In genomic region chr4:148902919-148903727, GRCm38 (mm10) we compare ENCODE assay signal across 8 mouse cellular contexts.
DNase-seq lines count a peak whose midpoint lies in the region; ATAC-seq and TF ChIP-seq lines count a peak whose summit lies in the region.

No protein-coding gene starts in this region.

- no peak overlapping the region for H3K4me3 ChIP-seq in left cerebral cortex, adult 2 months
- no peak overlapping the region for H3K4me3 ChIP-seq in bone marrow, adult 2 months (replicated peaks; ENCODE audit: control insufficient read depth, low read depth, low read length)
- no peak overlapping the region for H3K4me3 ChIP-seq in heart, embryonic 14.5 days (ENCODE audit: control insufficient read depth in 1 of 2, insufficient read depth in 1 of 2, low read depth in 1 of 2, low read length in 2 of 2)
- H3K4me3 ChIP-seq in neural tube, embryonic 14.5 days (ENCODE audit: low read depth, low read length) = no peak overlapping the region

- H3K4me2 ChIP-seq in heart, embryonic 14.5 days (ENCODE audit: low read length) = peak overlapping the region; percentile 68
- peak overlapping the region; percentile 98; the same call in 1 of the 2 replicates for H3K4me2 ChIP-seq in neural tube, embryonic 14.5 days (ENCODE audit: low read depth, low read length)

- no peaks in the 10 kb centered on the region for H3K4me1 ChIP-seq in bone marrow, adult 2 months (ENCODE audit: control insufficient read depth, insufficient read depth, low read length)
- H3K4me1 ChIP-seq in heart, embryonic 14.5 days (ENCODE audit: control insufficient read depth in 2 of 2, insufficient read depth in 2 of 2, low read length in 2 of 2) = peaks cover 36 to 57% of the 10 kb centered on the region in 2 experiments
- peaks cover 4% of the 10 kb centered on the region; the same call in 1 of the 2 replicates for H3K4me1 ChIP-seq in neural tube, embryonic 14.5 days (ENCODE audit: control insufficient read depth, insufficient read depth, low read length)

- no peaks in the 10 kb centered on the region for H3K9me3 ChIP-seq in heart, embryonic 14.5 days (ENCODE audit: control insufficient read depth, low read length)
- no peaks in the 10 kb centered on the region for H3K9me3 ChIP-seq in neural tube, embryonic 14.5 days (ENCODE audit: control insufficient read depth, low read length)

- WGBS in bone marrow, adult 2 months = 25% methylated on average over 8 of the region's 8 CpGs
- WGBS in heart, embryonic 14.5 days = 29% methylated on average over 8 of the region's 8 CpGs
- WGBS in neural tube, embryonic 14.5 days = 34% methylated on average over 8 of the region's 8 CpGs

- H3K27ac ChIP-seq in left cerebral cortex, adult 2 months = no peak overlapping the region
- no peak overlapping the region; the same call in 1 of the 2 replicates for H3K27ac ChIP-seq in bone marrow, adult 2 months (ENCODE audit: control insufficient read depth, insufficient read depth, low read depth, low read length, poor library complexity)
- peak overlapping the region; percentile 77 to 90 for H3K27ac ChIP-seq in heart, embryonic 14.5 days (replicated peaks in 1 of 2; ENCODE audit: control insufficient read depth in 1 of 2, insufficient read depth in 1 of 2, low read depth in 2 of 2, low read length in 2 of 2)
- 0 out of 2 replicates have a peak overlapping the region, but pooled peaks have one; percentile 16 for H3K27ac ChIP-seq in neural tube, embryonic 14.5 days (ENCODE audit: low read depth, low read length)

- peak; percentile 50 for TF ChIP-seq CTCF in left cerebral cortex, adult 2 months (IDR thresholded peaks at IDR 0.05)
- TF ChIP-seq CTCF in bone marrow, adult 2 months (IDR thresholded peaks at IDR 0.05; ENCODE audit: control insufficient read depth, insufficient read depth, low read length) = peak; percentile 58; the same call in 1 of the 2 replicates

- intact Hi-C loops in left cerebral cortex, adult 2 months (cut with DNase I) = loop anchor here (5.0 kb wide), 1 partner anchor 161 kb away; no protein-coding TSS in a partner anchor
- intact Hi-C loops in left cerebral cortex, postnatal 36 days (cut with DNase I) = no loop called here

- H3K9ac ChIP-seq in heart, embryonic 14.5 days (ENCODE audit: low read length) = peak overlapping the region; percentile 82
- H3K9ac ChIP-seq in neural tube, embryonic 14.5 days (replicated peaks; ENCODE audit: low read depth, low read length) = no peak overlapping the region

- peaks cover 13% of the 10 kb centered on the region; the same call in 1 of the 2 replicates for H3K36me3 ChIP-seq in heart, embryonic 14.5 days (ENCODE audit: control insufficient read depth, insufficient read depth, low read length)
- H3K36me3 ChIP-seq in neural tube, embryonic 14.5 days (ENCODE audit: control insufficient read depth, insufficient read depth, low read length) = no peaks in the 10 kb centered on the region

- no peak for ATAC-seq in heart, embryonic 14.5 days (ENCODE audit: insufficient number of reproducible peaks, insufficient read depth, low FRiP score, low read depth)
- ATAC-seq in neural tube, embryonic 14.5 days (ENCODE audit: low read depth) = no peak

- H3K27me3 ChIP-seq in heart, embryonic 14.5 days (ENCODE audit: control insufficient read depth, insufficient read depth, low read length) = no peaks in the 10 kb centered on the region; the same call in 1 of the 2 replicates
- H3K27me3 ChIP-seq in neural tube, embryonic 14.5 days (ENCODE audit: control insufficient read depth, insufficient read depth, low read length) = peaks cover 26% of the 10 kb centered on the region

- no peak for DNase-seq in left cerebral cortex, adult 2 months (ENCODE audit: extremely low spot score in 1 of 2, low spot score in 2 of 2)
- no peak for DNase-seq in left cerebral cortex, postnatal 36 days (ENCODE audit: low spot score in 2 of 2)
- DNase-seq in kidney, postnatal 4 days = peak; percentile 72 to 83
- peak; percentile 81 for DNase-seq in urinary bladder, postnatal 14 days (ENCODE audit: low spot score)
- DNase-seq in frontal cortex, adult 2 months (ENCODE audit: extremely low spot score in 1 of 2, low spot score in 1 of 2) = no peak

- no peak for TF ChIP-seq POLR2A in bone marrow, adult 2 months (IDR thresholded peaks at IDR 0.05; ENCODE audit: borderline replicate concordance, control insufficient read depth, low read depth, low read length)

Comparison
In these comparisons a context has a peak if more than half of its experiments do, and no peak if none do; other contexts are left out.
1. DNase-seq: peak in kidney, postnatal 4 days (2 of 2) and urinary bladder, postnatal 14 days (single experiment); none in left cerebral cortex, adult 2 months (0 of 2), left cerebral cortex, postnatal 36 days (0 of 2) and frontal cortex, adult 2 months (0 of 2).
2. H3K27ac ChIP-seq: peak in heart, embryonic 14.5 days (2 of 2) and neural tube, embryonic 14.5 days (single experiment); none in left cerebral cortex, adult 2 months (single experiment) and bone marrow, adult 2 months (single experiment).